Mouse (Mus musculus): Measurements from ENCODE around the gene Il10. TPM values are rescaled to one million over a fixed set of nuclear protein-coding genes. Genes with fewer than 3 reads are reported as not detected.

Il10 gene
- polyA plus RNA-seq, 1 experiment from 2014 or later, result not detected

- no peaks in the 10 kb centered on the region for H3K4me1 ChIP-seq (ENCODE audit: control insufficient read depth, insufficient read depth, low read length)
- no peaks in the 10 kb centered on the region for H3K36me3 ChIP-seq (ENCODE audit: control insufficient read depth, insufficient read depth, low read length)
- no peak overlapping the region for H3K27ac ChIP-seq (replicated peaks; ENCODE audit: low read depth, low read length)
- ATAC-seq (ENCODE audit: low read depth) (no peak), DNase-seq (ENCODE audit: low spot score) (peak; percentile 14)
- H3K9me3 ChIP-seq (ENCODE audit: control insufficient read depth, low read length), result no peaks in the 10 kb centered on the region
- 62% methylated on average over 17 of the region's 17 CpGs for WGBS
- no peaks in the 10 kb centered on the region for H3K27me3 ChIP-seq (replicated peaks; ENCODE audit: control insufficient read depth, insufficient read depth, low read length)
- no peak overlapping the region for H3K9ac ChIP-seq (ENCODE audit: low read depth, low read length)
- H3K4me2 ChIP-seq (ENCODE audit: low read depth, low read length), result no peak overlapping the region
- H3K4me3 ChIP-seq (ENCODE audit: low read depth, low read length), result no peak overlapping the region
Observed at GRCm38 (mm10) chr1:131010201-131011153, 9.2 kb upstream of the Il10 start.

- DNase-seq (ENCODE audit: low spot score), result no peak
Observed at GRCm38 (mm10) chr1:131012494-131012893, 7.2 kb upstream of the Il10 start.

GRCm38 (mm10) chr1:131013926-131014325 lies 5.7 kb upstream of the Il10 start:
- 83% methylated on average over 5 of the region's 5 CpGs for WGBS
- H3K4me1 ChIP-seq (ENCODE audit: control insufficient read depth, insufficient read depth, low read length), result no peaks in the 10 kb centered on the region
- ATAC-seq (ENCODE audit: low read depth) (no peak), DNase-seq (ENCODE audit: low spot score) (no peak)
- H3K36me3 ChIP-seq (ENCODE audit: control insufficient read depth, insufficient read depth, low read length), result no peaks in the 10 kb centered on the region
- no peaks in the 10 kb centered on the region for H3K9me3 ChIP-seq (ENCODE audit: control insufficient read depth, low read length)
- no peaks in the 10 kb centered on the region for H3K27me3 ChIP-seq (replicated peaks; ENCODE audit: control insufficient read depth, insufficient read depth, low read length)
- no peak overlapping the region for H3K27ac ChIP-seq (replicated peaks; ENCODE audit: low read depth, low read length)
- no peak overlapping the region for H3K9ac ChIP-seq (ENCODE audit: low read depth, low read length)
- no peak overlapping the region for H3K4me2 ChIP-seq (ENCODE audit: low read depth, low read length)
- H3K4me3 ChIP-seq (ENCODE audit: low read depth, low read length), result no peak overlapping the region

More at GRCm38 (mm10) chr1:131012494-131012893, 7.2 kb upstream of the Il10 start:
- no peak overlapping the region for H3K27ac ChIP-seq (replicated peaks; ENCODE audit: low read depth, low read length)
- no peaks in the 10 kb centered on the region for H3K27me3 ChIP-seq (replicated peaks; ENCODE audit: control insufficient read depth, insufficient read depth, low read length)
- H3K9ac ChIP-seq (ENCODE audit: low read depth, low read length), result no peak overlapping the region
- H3K9me3 ChIP-seq (ENCODE audit: control insufficient read depth, low read length), result no peaks in the 10 kb centered on the region
- no peaks in the 10 kb centered on the region for H3K36me3 ChIP-seq (ENCODE audit: control insufficient read depth, insufficient read depth, low read length)
- 75% methylated on average over 8 of the region's 8 CpGs for WGBS
- no peak for ATAC-seq (ENCODE audit: low read depth)
- H3K4me3 ChIP-seq (ENCODE audit: low read depth, low read length), result no peak overlapping the region
- H3K4me2 ChIP-seq (ENCODE audit: low read depth, low read length), result no peak overlapping the region
- no peaks in the 10 kb centered on the region for H3K4me1 ChIP-seq (ENCODE audit: control insufficient read depth, insufficient read depth, low read length)

GRCm38 (mm10) chr1:131015281-131015680 lies 4.4 kb upstream of the Il10 start:
- H3K4me1 ChIP-seq (ENCODE audit: control insufficient read depth, insufficient read depth, low read length), result 0 out of 2 replicates have a peak, but pooled peaks cover 1% of the 10 kb centered on the region
- WGBS, result 79% methylated on average over 6 of the region's 6 CpGs
- H3K9ac ChIP-seq (ENCODE audit: low read depth, low read length), result no peak overlapping the region
- H3K27ac ChIP-seq (replicated peaks; ENCODE audit: low read depth, low read length), result no peak overlapping the region
- no peaks in the 10 kb centered on the region for H3K9me3 ChIP-seq (ENCODE audit: control insufficient read depth, low read length)
- ATAC-seq (ENCODE audit: low read depth), result no peak
- H3K4me3 ChIP-seq (ENCODE audit: low read depth, low read length), result no peak overlapping the region
- no peak for DNase-seq (ENCODE audit: low spot score)
- no peak overlapping the region for H3K4me2 ChIP-seq (ENCODE audit: low read depth, low read length)
- H3K36me3 ChIP-seq (ENCODE audit: control insufficient read depth, insufficient read depth, low read length), result no peaks in the 10 kb centered on the region
- no peaks in the 10 kb centered on the region for H3K27me3 ChIP-seq (replicated peaks; ENCODE audit: control insufficient read depth, insufficient read depth, low read length)

GRCm38 (mm10) chr1:131015879-131016278 lies 3.8 kb upstream of the Il10 start:
- DNase-seq (ENCODE audit: low spot score) (no peak), ATAC-seq (ENCODE audit: low read depth) (no peak)
- WGBS, result 90% methylated on average over 7 of the region's 7 CpGs

GRCm38 (mm10) chr1:131020425-131021310 lies 1.0 kb downstream of the Il10 start:
- DNase-seq (ENCODE audit: low spot score), result no peak
- no peak overlapping the region for H3K4me2 ChIP-seq (ENCODE audit: low read depth, low read length)
- ATAC-seq (ENCODE audit: low read depth), result no peak
- H3K4me3 ChIP-seq (ENCODE audit: low read depth, low read length), result no peak overlapping the region
- H3K9ac ChIP-seq (ENCODE audit: low read depth, low read length), result no peak overlapping the region
- H3K4me1 ChIP-seq (ENCODE audit: control insufficient read depth, insufficient read depth, low read length), result 0 out of 2 replicates have a peak, but pooled peaks cover 4% of the 10 kb centered on the region
- H3K36me3 ChIP-seq (ENCODE audit: control insufficient read depth, insufficient read depth, low read length), result no peaks in the 10 kb centered on the region
- no peak overlapping the region for H3K27ac ChIP-seq (replicated peaks; ENCODE audit: low read depth, low read length)
- H3K27me3 ChIP-seq (replicated peaks; ENCODE audit: control insufficient read depth, insufficient read depth, low read length), result no peaks in the 10 kb centered on the region
- H3K9me3 ChIP-seq (ENCODE audit: control insufficient read depth, low read length), result no peaks in the 10 kb centered on the region
- WGBS, result 46% methylated on average over 12 of the region's 12 CpGs

More at GRCm38 (mm10) chr1:131015879-131016278, 3.8 kb upstream of the Il10 start:
- Histone ChIP-seq H3K27me3 (replicated peaks; ENCODE audit: control insufficient read depth, insufficient read depth, low read length) (no peaks in the 10 kb centered on the region), H3K9me3 (ENCODE audit: control insufficient read depth, low read length) (no peaks in the 10 kb centered on the region), H3K36me3 (ENCODE audit: control insufficient read depth, insufficient read depth, low read length) (no peaks in the 10 kb centered on the region), H3K9ac (ENCODE audit: low read depth, low read length) (no peak overlapping the region), H3K4me3 (ENCODE audit: low read depth, low read length) (no peak overlapping the region), H3K4me1 (ENCODE audit: control insufficient read depth, insufficient read depth, low read length) (0 out of 2 replicates have a peak, but pooled peaks cover 4% of the 10 kb centered on the region), H3K27ac (replicated peaks; ENCODE audit: low read depth, low read length) (no peak overlapping the region), H3K4me2 (ENCODE audit: low read depth, low read length) (no peak overlapping the region)

GRCm38 (mm10) chr1:131021438-131021837 lies 1.8 kb downstream of the Il10 start:
- no peak overlapping the region for H3K27ac ChIP-seq (replicated peaks; ENCODE audit: low read depth, low read length)
- H3K4me2 ChIP-seq (ENCODE audit: low read depth, low read length), result no peak overlapping the region
- DNase-seq (ENCODE audit: low spot score) (no peak), ATAC-seq (ENCODE audit: low read depth) (no peak)
- H3K9ac ChIP-seq (ENCODE audit: low read depth, low read length), result no peak overlapping the region
- no peaks in the 10 kb centered on the region for H3K27me3 ChIP-seq (replicated peaks; ENCODE audit: control insufficient read depth, insufficient read depth, low read length)
- no peak overlapping the region for H3K4me3 ChIP-seq (ENCODE audit: low read depth, low read length)
- no peaks in the 10 kb centered on the region for H3K9me3 ChIP-seq (ENCODE audit: control insufficient read depth, low read length)
- H3K36me3 ChIP-seq (ENCODE audit: control insufficient read depth, insufficient read depth, low read length), result no peaks in the 10 kb centered on the region
- WGBS, result 68% methylated on average over 9 of the region's 9 CpGs
- 0 out of 2 replicates have a peak, but pooled peaks cover 4% of the 10 kb centered on the region for H3K4me1 ChIP-seq (ENCODE audit: control insufficient read depth, insufficient read depth, low read length)

- Histone ChIP-seq H3K4me3 (ENCODE audit: low read depth, low read length) (no peak overlapping the region), H3K9ac (ENCODE audit: low read depth, low read length) (no peak overlapping the region), H3K36me3 (ENCODE audit: control insufficient read depth, insufficient read depth, low read length) (no peaks in the 10 kb centered on the region), H3K27me3 (replicated peaks; ENCODE audit: control insufficient read depth, insufficient read depth, low read length) (no peaks in the 10 kb centered on the region), H3K27ac (replicated peaks; ENCODE audit: low read depth, low read length) (no peak overlapping the region), H3K4me1 (ENCODE audit: control insufficient read depth, insufficient read depth, low read length) (0 out of 2 replicates have a peak, but pooled peaks cover 4% of the 10 kb centered on the region), H3K9me3 (ENCODE audit: control insufficient read depth, low read length) (no peaks in the 10 kb centered on the region), H3K4me2 (ENCODE audit: low read depth, low read length) (no peak overlapping the region)
- no peak for ATAC-seq (ENCODE audit: low read depth)
- no peak for DNase-seq (ENCODE audit: low spot score)
- 71% methylated on average over 11 of the region's 11 CpGs for WGBS
Observed at GRCm38 (mm10) chr1:131021900-131022590, 2.4 kb downstream of the Il10 start.
